Mouse (Mus musculus): ENCODE results near the gene Dguok.

- no peak for TF ChIP-seq GATA1 (IDR thresholded peaks at IDR 0.05; ENCODE audit: low read length)
- no peak for TF ChIP-seq TAL1 (IDR thresholded peaks at IDR 0.05; ENCODE audit: low read length)
Observed at GRCm38 (mm10) chr6:83536028-83536794, 29.4 kb upstream of the Dguok start, which contains the start of gene Actg2.
